Mouse (Mus musculus) CD8-positive naive resting alpha-beta T cell, adult 2 months (primary cell): ENCODE measurements around the gene Ppp6c.
A peak's percentile ranks its signal among the peaks of the same experiment; 100 is the strongest.
"Not testable (repeated sequence)": the region's sequence is repeated elsewhere in the genome, so short reads cannot be mapped to it uniquely, and the experiment has no call there.

ENCODE experiments used
- DNase-seq, 2 experiments: peaks; one replicate each; pipeline ENCODE4 v3.0.0; 2022; ENCODE audit warnings: low read depth in 2 of 2, low spot score in 2 of 2

The Ppp6c gene

DNA sequence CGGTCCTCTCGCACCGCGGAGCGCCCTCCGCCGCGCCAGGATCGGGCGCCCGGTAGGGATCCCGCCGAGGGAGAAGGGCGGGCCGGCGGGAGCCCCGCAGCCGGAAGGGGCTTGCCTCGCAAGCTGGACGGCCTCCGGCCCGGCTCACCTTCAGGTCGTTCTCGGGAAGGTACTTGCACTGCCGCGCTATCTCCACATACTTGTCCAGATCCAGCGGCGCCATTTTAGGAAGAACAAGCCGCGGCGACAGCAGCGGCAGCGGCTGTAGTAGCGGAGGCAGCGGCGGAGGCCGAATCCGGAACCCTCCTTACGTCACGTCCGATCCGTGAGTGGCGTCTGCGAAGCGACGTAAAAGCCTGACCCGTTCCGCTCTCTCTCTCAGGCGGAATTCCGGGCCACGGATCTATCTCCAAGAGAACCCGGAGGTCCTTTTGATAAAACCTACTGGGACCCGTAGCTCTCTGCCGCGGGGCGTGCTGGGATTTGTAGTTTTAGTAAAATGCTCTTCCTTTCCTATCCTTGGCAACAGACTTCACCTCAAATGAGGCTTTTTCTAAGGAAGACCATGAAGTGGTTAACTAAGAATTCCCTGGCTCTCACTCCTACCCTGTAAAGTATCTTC lies at the start of gene Ppp6c:
Gene Ppp6c (minus strand): TSS at position 433 of the 622 bp plus-strand sequence.
- peak; percentile 77 to 82 for DNase-seq

DNA sequence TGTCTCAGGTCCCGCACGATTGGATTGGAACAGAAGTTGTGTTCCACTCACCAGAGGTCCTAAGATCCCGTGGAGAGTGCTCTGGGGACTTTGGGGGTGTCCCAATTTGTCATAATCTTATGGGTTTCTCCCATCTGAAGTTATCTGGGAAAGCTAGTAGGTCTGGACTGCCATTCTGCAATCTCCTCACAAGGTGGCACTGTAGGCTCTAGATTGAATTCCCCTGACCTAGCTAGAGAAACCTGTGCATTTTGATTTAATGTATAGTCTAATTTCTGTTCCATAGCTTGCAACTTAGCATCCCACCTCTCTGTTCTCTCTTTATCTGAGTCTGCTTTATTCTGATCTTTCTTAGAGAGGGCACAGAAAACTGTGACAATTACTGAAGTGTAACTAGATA lies 42.1 kb upstream of the Ppp6c start:
- DNase-seq, result peak; percentile 4 to 33

DNA sequence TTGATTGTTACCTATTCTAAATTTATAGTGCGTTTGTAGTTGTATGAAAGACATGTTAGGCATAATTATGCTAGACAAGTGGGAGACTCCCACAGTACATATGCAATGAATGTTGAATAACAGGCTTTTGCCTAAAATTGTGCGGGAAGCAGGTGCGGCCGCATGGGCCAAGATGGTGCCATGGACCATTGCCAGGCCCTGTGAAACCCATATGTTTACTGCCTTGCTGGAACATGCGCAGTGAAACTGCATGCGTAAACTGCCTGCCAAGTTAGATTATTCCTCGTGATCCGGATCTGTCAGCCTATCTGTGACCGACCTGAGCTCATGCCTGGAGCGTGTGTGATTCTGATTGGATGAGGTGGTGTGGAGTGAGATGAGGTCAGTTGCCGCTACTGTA lies 26.0 kb upstream of the Ppp6c start:
- not testable (repeated sequence) for DNase-seq

DNA sequence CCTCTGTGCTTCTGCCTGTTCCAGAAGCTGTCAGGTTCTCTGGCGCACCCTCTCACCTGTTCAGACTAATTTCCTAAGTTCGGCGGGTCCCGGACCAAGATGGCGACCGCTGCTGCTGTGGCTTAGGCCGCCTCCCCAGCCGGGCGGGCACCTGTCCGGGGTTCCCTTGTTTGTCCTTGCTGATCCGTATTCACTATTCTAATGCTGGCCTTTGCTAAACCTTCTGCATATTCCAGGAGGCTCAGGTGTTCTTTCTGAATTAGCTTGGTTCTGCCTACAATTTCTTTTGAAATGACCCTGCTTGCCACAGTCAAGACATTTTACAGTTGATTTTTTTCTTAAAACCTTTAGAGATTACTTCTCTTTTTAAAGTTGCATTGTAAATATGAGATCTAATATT lies 20.6 kb upstream of the Ppp6c start:
- DNase-seq, result not testable (repeated sequence)

DNA sequence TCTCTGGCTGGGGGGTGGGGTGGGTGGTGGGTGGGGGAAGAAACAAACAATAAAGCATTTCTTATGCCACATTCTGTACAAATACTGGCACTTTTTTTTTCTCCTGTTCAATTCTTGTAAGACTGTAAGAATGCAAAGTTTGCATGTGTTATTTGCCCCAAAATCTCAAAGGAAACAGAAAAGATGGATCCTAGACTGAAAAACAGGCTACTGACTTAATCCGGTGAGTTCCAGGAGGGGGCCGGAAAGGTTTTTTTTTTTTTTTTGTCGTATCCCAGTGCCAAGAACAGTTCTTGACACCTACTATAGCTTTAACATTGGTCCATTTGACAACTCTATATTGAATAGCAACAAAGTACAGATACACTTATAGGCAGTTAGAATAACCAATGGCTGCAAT lies 480 bp upstream of the Ppp6c start:
- no peak for DNase-seq

DNA sequence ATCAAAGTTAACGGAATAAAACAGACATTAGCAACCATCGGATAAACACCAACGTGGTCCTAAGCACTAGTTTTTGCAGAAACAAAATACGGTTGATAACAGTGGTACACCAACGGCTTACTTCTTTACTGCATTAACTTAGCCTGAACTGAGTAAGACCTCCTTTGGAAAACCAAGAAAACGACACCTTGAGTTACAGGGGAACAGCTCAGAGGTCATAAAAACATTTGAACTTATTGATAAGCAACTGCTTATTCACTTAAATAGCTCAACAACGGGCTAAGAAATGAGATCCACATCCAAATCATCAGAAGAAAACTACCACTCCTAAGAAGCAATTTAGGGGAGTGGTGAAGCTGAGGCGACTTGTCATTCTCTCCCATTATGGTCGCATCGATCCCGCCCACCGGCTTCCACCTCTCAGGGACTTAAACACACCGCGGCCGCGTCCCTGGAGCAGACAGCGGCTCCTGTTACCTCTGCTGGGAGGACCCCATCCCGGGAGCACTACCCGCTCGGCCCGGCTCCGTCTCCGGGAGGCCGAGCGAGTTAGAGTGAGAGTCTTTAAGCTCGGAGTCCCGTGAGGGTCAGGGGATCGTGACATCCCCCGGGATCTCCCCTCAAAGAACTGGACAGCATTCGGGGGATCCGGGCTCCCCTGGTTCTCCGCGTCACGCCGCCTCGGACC lies 776 bp downstream of the Ppp6c start:
- peak in 1 of 2 experiments; percentile 38 for DNase-seq

DNA sequence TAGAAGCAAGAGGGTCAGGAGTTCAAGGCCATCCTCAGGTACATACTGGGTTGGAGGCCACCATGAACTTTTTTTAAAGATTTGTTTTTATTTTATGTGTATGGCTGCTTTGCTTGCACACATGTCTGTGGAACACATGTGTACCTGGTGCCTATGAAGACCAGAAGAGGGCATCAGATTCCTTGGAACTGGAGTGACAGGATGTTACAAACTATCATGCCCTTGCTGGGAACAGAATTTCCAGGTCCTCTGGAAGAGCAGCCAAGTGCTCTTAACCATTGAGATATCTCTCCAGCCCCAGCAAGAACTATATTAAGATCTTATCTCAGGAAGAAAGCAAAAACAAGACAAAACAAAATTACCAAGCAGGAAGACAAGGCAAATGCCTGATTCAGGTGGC lies 1.6 kb downstream of the Ppp6c start:
- no peak for DNase-seq

DNA sequence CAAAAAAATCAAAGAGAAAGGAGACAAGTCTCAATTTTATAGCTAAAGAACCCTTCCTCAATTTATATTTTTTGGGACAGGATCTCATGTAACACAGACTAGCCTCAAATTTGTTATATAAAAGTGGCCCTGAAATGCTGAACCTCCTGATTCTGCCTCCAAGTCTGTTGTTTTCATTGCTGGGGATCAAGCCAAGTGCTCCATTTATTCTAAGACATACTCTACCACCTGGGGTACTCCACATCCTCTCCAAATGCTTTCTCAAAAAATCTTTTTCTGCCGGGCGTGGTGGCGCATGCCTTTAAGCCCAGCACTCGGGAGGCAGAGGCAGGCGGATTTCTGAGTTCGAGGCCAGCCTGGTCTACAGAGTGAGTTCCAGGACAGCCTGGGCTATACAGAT lies 6.2 kb downstream of the Ppp6c start:
- no peak for DNase-seq

DNA sequence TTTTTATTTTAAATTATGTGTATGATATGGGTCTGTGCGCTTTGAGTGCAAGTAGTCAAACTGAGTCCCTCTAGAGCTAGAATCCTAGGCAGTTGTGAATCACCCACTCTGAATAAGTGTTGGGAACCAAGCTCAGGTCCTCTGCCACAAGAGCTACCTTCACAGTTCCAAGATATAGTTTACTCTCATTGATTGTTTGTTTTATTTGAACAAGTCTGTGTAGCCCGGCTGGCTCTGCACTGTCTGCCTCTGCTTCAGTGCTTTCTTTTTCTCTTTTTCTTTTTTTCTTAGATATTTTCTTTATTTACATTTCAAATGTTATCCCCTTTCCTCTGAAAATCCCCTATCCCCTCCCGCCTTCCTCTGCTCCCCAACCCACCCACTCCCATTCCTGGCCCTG lies 7.2 kb downstream of the Ppp6c start:
- no peak for DNase-seq

DNA sequence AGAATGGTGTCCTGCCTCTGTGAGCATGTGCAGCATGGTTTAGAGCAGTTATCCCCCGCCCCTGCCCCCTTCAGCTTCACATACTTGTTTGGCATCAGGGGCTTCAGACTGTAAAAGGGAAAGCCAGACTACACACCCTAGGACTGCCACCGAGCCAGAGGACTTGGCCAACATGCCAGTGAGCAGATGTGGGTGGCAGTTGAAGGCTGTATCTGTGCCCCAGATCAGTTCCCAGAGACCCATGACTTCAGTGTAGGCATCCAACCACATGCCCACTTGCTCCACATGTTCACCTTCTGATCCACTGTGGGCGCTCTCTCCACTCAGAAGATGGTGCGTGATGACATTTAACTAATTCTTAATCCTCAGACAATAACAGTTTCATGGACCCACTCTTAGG lies 9.1 kb downstream of the Ppp6c start:
- DNase-seq, result no peak

DNA sequence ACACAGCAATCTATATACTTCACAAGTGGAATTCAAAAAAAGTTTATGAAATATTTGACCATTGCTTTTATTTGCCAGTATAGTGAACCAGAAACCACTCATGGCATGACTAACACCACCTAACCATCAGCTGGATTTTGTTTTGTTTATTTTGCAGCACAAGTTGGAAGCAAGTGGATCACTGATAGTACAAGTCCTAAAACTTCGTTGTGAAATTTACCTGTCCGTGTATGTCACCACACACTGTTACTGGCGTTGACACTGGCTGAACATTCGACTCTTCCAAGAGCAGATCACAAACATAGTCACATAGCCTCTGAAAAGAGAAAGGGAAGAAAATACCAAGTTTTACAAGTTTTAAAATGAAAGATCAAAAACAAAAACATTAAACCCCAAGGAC lies 15.5 kb downstream of the Ppp6c start:
- DNase-seq, result no peak

DNA sequence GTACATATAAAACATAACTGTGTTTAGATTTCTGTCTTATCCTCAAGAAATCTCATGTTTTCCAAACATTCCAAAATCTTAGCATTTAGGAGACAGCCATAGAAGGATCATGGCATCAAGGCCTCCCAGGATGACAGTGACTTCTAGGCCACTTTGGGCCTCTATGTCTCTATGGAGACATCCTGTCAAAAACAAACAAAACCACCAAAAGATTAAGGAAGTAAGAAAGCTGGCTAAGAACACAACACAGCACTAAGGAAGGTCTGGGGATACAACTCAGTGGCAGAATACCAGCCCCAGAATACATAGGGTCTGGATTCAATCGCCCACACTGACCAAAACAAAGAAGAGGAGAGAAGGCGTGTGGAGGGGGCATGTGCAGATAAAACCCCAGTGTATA lies 22.9 kb downstream of the Ppp6c start:
- no peak for DNase-seq

DNA sequence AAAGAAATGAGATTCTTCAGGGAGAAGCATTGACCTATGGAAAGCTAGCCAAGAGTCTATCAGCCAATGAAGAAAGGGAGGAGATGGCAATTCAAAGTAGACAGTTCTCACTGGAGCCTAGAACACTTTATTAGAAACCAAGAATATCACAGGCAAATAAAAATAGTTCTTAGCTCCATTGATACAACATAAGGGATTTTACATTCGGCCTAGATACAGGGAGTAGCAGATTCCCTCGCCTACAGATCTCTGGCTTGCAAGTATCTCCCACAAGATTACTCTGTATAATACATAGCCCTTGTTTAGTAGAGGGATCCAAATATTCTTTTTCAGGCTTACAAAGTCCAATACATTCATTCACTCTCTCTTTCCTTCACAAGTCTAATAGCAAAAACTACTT lies 31.4 kb downstream of the Ppp6c start:
- no peak for DNase-seq

DNA sequence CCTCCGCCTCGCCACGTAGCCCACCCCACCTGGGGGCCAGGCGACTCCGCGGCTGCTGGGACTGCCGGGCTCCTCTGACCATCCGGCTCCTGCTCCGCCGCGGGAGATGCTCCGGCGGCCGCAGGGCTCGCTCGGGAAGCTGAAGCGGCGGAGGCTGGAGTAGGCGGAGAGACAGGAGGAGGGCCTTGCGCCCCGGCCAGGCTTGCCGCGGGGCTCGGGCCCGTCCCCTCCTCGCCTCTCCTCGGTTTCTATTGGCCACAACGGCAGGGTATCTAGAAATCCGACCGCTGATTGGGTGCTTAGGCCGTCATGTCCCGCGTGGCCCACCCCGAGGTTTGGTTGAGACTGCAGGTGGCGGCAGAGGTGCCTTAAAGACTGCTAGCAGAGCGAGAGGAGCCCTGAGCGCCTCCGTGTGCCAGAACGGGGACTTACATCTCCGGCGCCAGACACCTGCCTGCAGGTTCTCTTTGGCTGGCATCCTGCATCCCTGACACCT lies 35.6 kb downstream of the Ppp6c start, which contains the start of gene Scai:
Gene Scai (minus strand): TSS at position 174 of the 496 bp plus-strand sequence.
- peak; percentile 97 to 98 for DNase-seq

DNA sequence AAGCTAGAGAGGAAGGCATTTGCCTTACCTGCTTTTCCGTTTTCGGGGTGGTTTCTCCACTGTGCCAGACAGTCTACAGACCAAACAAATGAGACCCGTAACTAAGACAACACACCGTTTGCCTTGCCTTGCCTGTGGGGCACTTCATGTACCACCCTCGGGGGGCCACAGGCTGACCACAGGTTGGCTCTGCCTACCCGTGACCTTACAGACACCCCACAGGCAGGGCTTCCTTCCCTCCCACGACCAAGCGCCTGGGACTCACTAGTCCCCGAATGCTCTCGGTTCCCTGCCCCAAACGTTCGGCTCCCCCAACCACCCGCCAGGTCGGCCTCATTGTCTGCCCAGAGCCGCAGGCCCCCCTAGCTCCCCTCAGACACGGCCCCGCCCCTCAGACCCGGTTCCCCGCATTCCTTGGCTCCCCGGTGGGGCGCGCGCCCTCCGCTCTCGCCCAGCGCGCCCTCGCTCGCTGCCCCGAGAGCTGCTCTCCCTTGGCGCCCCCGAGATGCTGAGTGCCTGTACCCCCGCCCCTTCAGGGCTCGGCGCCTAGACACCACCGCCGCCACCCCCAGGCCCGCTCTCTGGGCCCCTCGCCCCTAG lies 36.2 kb downstream of the Ppp6c start:
- DNase-seq, result peak in 1 of 2 experiments; percentile 36

DNA sequence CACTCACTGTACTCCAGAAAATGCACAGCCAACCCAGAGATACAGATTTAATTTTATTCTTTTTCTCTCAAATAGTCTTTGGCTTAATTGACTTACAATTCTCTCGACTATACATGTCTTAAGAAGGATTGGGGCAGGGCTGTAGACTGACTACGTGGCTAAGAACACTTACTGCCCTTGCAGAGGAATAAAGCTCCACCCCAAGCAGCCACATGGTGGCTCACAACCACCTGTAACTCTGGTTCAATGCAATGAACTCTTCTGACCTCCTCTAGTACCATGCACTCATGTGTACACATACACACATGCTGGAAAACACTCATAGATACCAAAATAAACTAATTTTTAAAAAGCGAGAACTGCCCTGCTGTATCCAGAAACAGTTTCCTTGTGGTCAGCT lies 40.3 kb downstream of the Ppp6c start:
- no peak for DNase-seq

DNA sequence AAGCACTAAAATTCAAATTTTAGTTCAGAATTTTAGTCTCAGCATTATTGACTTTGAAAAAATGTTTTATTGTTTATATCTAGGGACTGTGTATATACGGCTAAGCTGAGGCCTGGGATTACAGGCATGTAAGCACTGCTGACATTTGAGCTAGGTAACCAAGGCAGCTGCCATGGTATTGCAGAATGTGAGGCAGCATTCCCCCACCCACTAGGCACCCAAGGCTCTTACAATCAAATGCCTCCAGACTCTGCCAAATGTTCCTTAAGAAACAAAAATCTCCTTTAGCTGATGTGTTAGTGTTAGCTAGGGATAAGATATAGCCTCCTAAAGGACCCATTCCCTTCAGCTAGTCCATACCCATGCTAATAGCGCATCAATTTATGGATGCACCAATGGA lies 42.7 kb downstream of the Ppp6c start:
- DNase-seq, result no peak

DNA sequence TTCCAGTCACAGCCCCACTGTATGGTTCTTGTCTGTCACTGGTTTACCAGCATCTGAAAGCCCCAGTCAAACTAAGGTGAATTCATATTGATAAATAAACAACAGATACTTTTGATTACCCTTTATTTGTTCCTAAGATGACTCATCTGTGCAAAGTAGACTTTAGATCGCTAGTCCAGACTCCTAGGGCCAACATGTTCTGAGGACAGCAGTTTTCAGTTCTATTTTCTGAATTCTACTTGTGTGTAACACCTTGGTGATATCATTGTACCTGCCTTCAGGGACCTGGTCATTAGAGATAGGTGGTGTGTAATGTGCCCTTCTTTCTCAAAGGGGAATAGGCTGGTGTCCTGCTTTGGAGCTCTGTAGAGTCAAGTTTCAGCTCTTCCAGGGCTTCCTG lies 65.3 kb downstream of the Ppp6c start:
- no peak for DNase-seq

DNA sequence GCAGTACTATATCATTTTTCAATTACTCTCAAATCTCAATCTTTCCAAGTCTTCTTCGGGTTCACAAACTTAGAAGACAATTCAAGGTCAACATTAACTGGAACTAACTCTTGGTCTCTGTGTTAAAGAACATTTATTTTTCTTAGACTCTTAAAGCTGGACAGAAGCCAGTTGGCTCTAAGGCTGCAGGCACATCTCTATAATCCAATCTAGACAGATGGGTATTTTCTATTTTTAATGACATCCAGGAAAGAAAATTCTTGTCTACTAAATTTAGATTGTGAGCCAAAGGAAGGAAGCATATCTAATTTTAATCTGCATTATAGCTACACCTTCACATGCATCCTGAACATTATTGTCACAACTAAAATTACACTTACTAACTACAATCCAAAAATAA lies 68.3 kb downstream of the Ppp6c start:
- DNase-seq, result no peak

DNA sequence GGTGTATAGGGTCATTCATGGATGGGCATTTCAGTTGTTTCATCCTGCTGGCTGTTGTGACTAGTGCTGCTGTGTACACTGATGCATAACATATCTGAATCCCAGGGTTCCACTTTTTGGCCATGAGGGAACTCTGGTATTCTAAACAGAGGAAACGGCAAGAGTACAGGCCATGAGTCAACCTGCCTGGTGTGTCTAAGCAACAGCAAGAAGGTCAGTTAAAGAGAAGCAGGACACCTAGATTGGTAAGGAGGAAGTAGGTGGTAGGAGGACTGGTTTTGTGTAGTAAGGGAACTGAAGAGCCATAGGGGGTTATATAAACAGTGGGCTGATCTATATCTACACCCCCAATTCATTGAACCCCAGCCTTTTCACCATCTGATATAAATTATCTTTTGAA lies 69.4 kb downstream of the Ppp6c start:
- no peak for DNase-seq

DNA sequence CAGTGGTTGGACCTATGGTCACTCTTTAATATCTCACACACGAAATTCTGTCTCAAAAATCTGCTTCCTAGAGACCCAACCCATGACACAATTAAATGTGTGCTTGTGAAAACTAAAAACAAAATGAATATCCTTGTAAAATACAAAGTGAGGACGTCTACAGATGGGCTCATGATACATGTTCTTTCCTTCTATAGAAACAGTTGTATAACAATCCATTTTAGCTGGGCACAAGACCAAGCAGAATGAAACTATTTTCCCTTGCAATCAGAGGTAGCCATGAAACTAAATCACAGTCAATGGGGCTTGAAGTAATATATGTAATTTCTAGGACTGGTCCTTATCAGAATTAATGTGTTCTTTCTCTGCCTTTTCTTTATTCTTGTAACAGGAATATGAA lies 75.3 kb downstream of the Ppp6c start:
- DNase-seq, result no peak

DNA sequence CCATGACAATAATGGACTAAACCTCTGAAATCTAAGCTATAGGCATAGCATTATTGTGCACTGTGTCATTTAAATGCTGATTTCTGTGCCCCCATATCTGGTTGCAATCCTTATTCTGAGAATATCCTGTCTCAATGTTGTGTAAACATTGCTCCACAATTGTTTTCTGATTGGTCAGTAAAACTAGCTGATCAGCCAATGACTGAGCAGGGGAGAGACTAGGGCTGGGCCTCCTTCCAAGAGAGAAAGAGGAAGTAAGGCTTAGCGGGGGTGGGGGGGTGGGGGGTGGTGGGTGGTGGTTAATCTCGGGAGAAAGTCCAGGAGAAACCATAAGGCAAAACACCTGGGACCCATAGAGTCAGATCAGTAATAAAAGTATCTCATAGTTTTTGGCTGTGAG lies 78.2 kb downstream of the Ppp6c start:
- DNase-seq, result no peak
